Mouse (Mus musculus) cortical plate, adult 2 months (tissue): ENCODE results near the gene Pcx. TPM values are rescaled to one million over a fixed set of nuclear protein-coding genes. Genes with fewer than 3 reads are reported as not detected.
A peak's percentile ranks its signal among the peaks of the same experiment; 100 is the strongest.

Source experiments
- H3K27ac ChIP-seq: fragments of 200-500 bp; 2 replicates; pipeline ENCODE4 v1.5.1; 2012; ENCODE audit warnings: low read length, control low read depth, inconsistent platforms; ENCODE audit not compliant: insufficient read depth
- H3K4me1 ChIP-seq: fragments of 200-500 bp; 2 replicates; pipeline ENCODE4 v1.6.1; 2011; ENCODE audit warnings: low read length; ENCODE audit not compliant: control insufficient read depth, insufficient read depth
- H3K4me3 ChIP-seq: fragments of 200-500 bp; 2 replicates; pipeline ENCODE4 v1.5.1; 2011; ENCODE audit warnings: mild to moderate bottlenecking, low read length, control low read depth; ENCODE audit not compliant: insufficient read depth
- CTCF ChIP-seq: fragments of 200-500 bp; IDR thresholded peaks from 2 replicates; pipeline ENCODE4 v1.5.1; 2011; ENCODE audit warnings: mild to moderate bottlenecking, control low read depth, low read length; ENCODE audit not compliant: insufficient read depth; ENCODE audit errors: extremely low read depth
- POLR2A ChIP-seq: fragments of 200-500 bp; IDR thresholded peaks from 2 replicates; pipeline ENCODE4 v1.6.1; 2011; ENCODE audit warnings: mild to moderate bottlenecking, low read length, control low read depth; ENCODE audit not compliant: insufficient read depth; ENCODE audit errors: extremely low read depth
- polyA plus RNA-seq: library from polyadenylated mRNA; depleted of rRNA; stranded (reverse); fragments of >200 nt; gene quantifications from 2 replicates; pipeline ENCODE4 v1.2.3, GENCODE M21; 2012; rRNA removed

The Pcx gene
- 39.3 and 41.4 TPM in 2 replicates for polyA plus RNA-seq

DNA sequence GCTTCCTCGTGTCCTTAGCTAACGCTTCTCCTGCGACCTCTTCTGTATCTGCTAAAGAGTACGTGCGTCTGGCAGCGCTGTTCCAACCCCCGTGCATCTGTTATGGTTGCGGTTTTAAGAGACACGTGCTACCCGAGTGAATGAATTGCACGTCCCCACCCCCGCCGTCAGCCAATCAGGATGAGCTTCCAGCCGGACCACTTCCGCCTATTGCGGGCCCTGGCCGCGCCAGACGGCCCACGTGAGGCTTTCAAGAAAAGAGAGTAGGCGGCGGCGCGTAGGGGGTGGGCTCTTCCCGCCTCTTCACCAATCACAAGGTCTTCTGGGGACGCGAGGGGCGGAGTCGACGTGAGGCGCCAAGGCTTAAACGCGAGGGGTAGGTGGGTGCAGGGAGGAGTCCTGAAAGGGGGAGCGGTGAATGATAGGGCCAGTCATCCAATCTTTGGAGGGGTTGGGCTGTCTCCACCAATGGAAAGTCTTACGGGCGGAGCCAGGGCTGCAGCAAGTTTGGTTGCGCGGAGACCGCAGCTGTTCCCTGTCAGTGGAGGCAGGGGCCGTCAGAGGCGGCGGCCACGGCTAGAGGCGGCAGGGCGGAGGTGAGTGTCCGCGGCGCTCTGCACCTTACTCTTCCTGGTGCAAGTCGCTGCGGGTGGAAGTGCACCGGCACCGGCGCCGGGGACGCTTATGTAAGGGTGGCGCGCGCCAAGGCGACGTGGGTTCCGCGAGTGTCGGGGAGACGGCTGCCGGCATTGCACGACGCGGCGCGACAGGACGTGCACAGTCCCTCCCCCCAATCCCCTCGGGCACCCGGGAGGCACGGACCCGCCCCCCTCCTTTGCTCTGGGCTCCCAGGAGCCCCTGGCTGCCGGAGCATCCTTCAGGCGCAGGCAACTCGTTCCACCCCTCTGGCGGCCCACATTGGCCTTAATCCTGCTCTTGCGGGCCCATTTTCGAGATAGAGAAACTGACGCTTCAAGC lies at the start of gene Pcx:
TSS of gene Pcx (plus strand) at position 487 of the 978 bp plus-strand sequence.
- TF ChIP-seq CTCF (no peak), POLR2A (peak; percentile 86)
- Histone ChIP-seq H3K27ac (no peak within 1 kb of the TSS), H3K4me3 (peak within 1 kb of the TSS; percentile 46), H3K4me1 (peaks cover 2% of the 10 kb centered on the region; the same call in 1 of the 2 replicates)

DNA sequence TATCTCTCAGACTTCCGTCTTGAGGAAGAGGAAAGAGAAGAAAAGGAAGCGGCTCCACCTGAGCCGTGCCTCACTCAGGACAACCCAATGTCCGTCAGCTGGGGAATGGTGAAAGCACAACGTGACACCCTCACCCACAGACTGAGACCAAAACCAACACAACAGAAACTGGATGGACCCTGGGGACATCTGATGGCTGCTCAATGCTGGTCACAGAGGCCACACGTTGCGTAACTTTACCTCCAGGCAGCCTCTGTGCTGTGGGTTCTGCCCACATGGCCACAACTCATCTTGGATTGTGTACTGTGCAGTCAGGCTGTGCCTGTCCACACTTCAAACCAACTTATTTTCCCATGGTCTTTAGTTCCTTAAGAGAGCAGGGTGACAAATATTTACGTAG lies 48.3 kb upstream of the Pcx start:
- H3K4me3 ChIP-seq: no peak overlapping the region
- H3K4me1 ChIP-seq: no peaks in the 10 kb centered on the region; the same call in 1 of the 2 replicates
- no peak for TF ChIP-seq POLR2A
- TF ChIP-seq CTCF: no peak
- H3K27ac ChIP-seq: no peak overlapping the region

DNA sequence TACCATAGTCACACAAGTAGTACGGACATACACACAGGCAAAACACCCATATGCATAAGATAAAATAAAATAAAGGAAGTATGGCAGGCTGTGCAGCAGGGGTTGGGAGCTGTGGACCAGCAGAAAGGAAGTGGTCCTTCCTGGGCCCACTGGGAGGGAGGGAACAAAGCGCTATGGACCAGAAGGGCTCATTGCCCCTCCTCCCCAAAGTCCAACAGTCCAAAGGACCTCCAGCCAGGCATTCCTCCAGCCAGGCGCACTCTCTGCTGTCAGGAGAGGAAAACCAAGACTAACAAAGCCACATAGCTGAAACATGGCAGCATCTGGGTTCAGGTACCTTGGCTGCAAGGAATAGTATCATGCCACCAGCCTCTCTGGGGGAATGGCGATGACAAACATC lies 45.6 kb upstream of the Pcx start:
- H3K27ac ChIP-seq: no peak overlapping the region
- TF ChIP-seq POLR2A (no peak), CTCF (no peak)

DNA sequence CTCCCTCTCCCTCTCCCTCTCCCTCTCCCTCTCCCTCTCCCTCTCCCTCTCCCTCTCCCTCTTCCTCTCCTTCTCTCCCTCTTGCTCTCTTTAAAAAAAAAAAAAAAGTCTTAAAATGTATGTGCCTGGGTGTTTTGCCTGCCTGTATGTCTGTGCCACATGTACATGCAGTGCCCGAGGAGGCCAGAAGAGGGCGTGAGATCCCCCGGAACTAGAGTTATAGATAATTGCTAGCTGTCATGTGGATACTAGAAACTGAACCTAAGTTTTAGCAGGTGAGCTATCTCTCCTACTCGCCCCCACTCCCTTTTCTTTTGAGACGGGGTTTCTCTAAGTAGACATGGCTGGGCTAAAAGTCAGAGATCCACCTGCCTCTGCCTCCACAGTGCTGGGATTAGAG lies 41.9 kb upstream of the Pcx start:
- no peak overlapping the region for H3K4me3 ChIP-seq
- H3K27ac ChIP-seq: no peak overlapping the region
- TF ChIP-seq CTCF (0 out of 2 replicates have a peak, but pooled peaks have one; percentile 9), POLR2A (no peak)
- H3K4me1 ChIP-seq: no peaks in the 10 kb centered on the region; the same call in 1 of the 2 replicates

More for the DNA sequence above, 45.6 kb upstream of the Pcx start:
- Histone ChIP-seq H3K4me1 (no peaks in the 10 kb centered on the region; the same call in 1 of the 2 replicates), H3K4me3 (no peak overlapping the region)

DNA sequence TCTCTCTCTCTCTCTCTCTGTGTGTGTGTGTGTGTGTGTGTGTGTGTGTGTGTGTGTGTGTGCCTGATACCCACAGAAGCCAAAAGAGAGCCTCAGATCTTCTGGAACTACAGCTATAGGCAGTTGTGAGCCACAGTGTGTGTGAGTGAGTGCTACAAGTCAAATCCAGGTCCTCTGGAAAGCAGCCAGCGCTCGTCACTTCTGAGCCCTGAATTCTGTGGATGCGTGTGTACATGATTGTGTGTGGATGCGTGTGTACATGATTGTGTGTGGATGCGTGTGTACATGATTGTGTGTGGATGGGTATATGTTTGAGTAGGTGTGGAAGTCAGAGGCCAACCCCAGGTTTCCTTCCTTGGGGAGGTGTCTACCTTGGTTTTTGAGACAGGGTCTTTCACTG lies 36.7 kb upstream of the Pcx start:
- no peak for TF ChIP-seq POLR2A
- no peak for TF ChIP-seq CTCF
- no peak overlapping the region for H3K4me3 ChIP-seq

DNA sequence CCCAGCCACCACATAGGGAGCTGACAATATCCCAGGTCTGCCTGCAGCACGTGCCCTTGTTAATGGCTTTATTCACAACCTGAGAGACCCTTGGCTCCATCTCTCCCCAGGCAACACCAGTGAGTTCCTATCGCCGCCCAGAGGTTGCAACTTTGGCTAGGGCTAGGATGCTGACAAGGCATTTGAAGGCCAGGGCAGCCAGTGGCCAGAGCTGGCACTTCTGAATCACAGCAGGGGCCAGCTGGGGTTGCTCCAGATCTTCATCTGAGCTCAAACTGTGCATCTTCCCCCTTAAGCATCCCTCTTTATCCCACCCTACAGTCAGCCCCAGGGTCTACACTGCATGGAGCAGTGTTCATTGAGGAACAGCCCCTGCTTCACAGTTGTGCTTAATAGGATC lies 35.5 kb upstream of the Pcx start:
- no peak overlapping the region for H3K27ac ChIP-seq
- no peak for TF ChIP-seq CTCF
- TF ChIP-seq POLR2A: no peak
- no peak overlapping the region for H3K4me3 ChIP-seq
- no peaks in the 10 kb centered on the region for H3K4me1 ChIP-seq

More for the DNA sequence above, 36.7 kb upstream of the Pcx start:
- Histone ChIP-seq H3K27ac (no peak overlapping the region), H3K4me1 (no peaks in the 10 kb centered on the region)

DNA sequence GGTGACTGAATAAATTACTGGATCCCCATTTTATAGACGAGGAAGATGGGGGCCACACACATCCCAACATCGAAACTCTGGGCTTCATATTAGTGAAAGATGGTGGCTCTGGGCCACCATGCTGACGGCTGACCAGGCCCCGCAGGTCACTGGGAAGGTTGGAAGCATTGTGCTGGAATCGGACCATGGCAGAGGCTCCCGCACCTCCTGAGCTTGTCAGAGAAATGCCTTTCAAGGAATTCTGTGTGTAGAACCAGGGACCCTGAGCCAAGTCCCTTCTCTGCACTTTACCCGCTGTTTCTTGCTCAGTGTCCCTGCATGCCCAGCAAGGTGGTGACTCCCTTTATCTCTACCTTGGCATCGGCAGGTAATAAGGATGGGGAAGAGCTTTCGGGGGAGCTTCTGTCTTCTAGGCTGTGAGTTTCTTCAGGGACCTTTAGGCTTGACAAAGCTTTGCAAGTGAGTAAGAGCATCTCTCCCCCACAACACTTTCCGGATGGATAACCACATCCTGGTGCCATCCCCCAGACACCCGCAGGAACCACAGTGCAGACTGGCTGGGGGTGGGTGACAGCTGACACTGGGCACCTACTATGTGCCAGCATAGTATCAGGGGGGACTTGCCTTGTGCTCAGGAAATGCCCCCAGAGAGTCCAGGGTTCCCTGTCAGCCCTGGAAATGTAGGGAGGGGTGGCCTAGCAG lies 34.9 kb upstream of the Pcx start:
- Histone ChIP-seq H3K27ac (no peak overlapping the region), H3K4me3 (no peak overlapping the region; the same call in 1 of the 2 replicates), H3K4me1 (no peaks in the 10 kb centered on the region)
- TF ChIP-seq CTCF (no peak), POLR2A (no peak)

DNA sequence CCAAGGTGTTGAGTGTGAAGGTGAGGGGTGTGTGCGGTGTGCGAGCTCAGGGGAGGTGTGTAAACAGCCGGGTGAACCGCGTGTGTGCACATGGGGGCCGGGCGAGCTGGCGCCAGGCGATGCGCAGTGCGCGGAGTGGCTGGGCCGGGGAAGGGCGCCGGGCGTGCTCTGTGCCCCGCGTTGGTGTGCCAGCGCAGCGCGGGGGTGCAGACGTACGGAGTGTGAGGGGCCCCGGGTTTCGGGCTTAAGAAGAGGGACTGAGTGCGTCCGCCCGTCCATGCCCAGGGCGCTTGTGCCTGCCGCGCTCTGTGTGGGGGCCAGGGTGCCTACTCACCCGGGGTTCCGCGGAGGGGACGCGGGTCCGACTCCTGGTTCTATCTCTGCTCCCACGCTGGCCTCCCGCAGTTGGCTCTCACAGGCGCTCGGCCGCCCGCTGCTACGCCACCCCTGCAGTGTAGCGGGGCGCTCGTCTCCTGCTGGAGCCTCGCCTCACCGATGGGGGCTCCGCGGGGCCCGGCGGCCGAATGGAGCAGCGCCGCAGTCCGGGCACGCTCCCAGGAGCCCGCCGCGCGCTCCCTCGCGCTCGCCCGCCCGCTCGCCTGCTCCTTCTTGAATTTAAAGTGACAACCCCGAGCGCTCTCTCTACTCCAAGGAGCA lies 33.5 kb upstream of the Pcx start:
- no peaks in the 10 kb centered on the region for H3K4me1 ChIP-seq
- H3K27ac ChIP-seq: peak overlapping the region; percentile 70
- H3K4me3 ChIP-seq: peak overlapping the region; percentile 41
- TF ChIP-seq POLR2A (no peak), CTCF (no peak)
